Mouse (Mus musculus) cerebellum, adult 8-10 months (tissue): ENCODE measurements at regions not wholly inside any gene's neighbourhood (a gene's known extent, or its start where the extent isn't known, plus 50 kb on each side); places are given as distances from the start of the nearest gene placed in this dataset.

Source experiments
- DNase-seq: peaks from one replicate; pipeline ENCODE4 v3.0.0; 2022

- DNase-seq: no peak
These were observed 153.0 kb upstream of the Tgfbr2 start for GRCm38 (mm10) chr9:116328201-116328600.

DNA sequence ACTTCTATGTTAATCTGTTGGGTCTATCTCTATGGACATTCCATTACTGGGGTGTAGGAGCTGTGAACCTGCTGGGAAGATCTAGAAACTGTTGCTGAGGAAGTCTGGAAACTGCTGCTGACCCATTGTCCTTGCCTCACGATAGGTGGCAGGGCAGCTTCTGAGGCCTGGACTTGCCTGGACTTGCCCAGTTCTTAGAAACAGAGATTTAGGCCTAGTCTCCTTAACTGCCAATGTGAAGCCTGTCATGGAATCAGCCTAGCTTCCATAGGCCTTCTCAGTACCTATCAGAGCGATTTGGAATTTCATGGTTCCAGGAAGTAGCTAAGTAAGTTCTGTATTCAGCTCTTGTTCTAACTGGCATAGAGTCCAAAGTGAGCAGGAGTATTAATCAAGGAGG, 151.9 kb upstream of the Tgfbr2 start:
- no peak for DNase-seq

DNA sequence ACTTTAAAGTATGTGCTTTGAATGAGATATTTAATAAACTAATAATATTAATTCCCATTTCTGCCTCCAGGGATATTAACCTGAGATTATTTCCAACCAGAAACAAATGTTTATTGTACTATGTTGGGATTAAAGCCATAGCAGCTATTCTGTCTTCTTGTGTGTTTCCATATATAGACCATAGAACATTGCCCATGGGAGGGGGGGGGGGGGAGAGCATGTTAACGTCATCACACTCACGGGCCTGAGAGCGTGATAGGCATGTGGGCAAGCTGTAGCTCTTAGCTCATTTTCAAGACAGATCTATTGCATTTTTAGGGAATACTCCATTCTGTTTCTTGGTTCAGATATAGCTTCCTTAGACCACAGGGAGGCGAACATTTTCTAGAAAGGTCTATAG, 149.8 kb upstream of the Tgfbr2 start:
- DNase-seq: no peak

DNA sequence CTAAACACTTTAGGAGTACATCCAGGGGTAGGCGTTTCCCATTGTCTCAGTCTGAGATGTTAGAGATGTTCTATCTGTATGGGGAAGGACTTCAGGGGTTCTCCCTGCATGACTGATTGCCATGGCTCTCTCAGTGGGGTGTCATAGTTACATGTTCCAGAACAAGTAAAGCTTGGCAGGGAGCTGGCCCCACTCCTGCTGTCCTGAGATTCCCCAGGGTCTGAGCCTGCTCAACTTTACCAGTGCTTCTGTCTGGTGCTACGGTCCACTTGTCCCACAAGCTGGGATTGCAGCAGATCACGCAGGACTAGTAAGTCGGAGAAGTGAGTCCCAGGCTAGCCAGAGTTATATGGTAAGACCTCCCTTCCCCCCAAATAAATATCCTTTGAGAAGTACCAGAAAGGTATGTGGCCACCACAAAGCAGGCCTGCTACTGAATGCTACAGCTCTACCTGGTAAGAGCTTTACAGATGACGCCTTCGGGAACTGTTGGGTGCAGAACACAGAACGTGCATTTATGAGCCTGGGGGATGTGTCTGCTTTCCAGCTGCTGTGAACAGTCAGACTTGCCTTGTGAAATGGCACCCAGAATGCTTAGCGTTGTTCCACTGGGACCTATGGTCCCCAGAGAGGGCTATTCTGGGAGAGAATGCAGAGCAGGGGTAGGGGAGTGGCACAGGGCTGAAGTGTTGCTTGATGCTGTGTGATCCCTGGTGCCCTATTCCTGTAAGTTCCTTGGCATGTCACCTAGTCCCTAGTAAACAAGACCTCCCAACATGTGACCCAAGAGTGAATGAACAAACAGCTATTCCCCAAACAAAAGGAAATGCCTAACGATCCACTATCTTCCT, 148.9 kb upstream of the Tgfbr2 start:
- no peak for DNase-seq

GRCm38 (mm10) chr9:116321908-116322307, 146.7 kb upstream of the Tgfbr2 start:
- DNase-seq: no peak

DNA sequence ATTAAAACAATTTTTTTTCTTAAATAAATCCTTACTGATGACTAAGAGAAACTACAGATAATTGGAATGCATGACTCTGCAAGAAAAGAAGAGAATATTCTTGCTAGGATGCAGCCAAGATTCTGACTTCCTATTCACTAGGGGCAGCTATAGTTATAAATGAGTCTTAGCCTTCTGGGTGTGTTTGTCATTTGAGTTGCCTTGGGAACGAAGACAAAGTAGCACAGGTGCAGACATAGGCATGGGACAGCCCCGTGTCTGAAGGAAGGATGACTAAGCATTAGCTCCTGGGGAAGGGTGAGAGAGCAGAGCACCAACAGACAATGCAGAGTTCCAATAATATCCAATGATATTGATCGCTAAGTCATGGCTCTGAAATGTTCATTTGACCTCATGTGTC, 144.3 kb upstream of the Tgfbr2 start:
- DNase-seq: no peak

DNA sequence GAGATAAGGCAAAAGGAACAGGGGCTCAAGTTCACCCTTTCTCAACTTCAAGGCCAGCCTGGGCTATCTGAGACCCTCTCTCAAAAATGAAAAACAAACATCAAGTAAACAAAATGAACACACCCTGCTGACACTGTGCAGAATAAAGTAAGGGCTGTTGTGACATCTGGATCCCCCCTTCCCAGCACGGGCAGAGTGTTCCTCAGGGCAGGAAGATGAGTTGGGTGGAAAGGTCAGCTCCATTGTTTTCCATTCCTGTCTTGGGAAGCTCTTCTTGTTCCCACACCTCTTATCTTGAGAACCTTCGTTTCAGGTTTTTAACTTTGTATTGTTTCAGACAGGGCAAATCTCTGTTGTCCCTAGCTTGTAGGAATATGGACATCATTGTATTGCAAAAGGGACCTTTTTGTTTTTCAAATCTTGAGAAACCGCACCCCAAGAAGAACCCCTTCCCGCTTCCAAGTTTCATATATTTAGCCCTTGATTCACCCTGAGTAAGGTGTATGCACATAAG, 141.5 kb upstream of the Tgfbr2 start:
- DNase-seq: no peak

GRCm38 (mm10) chr9:116314803-116315202, 139.6 kb upstream of the Tgfbr2 start:
- DNase-seq: no peak

DNA sequence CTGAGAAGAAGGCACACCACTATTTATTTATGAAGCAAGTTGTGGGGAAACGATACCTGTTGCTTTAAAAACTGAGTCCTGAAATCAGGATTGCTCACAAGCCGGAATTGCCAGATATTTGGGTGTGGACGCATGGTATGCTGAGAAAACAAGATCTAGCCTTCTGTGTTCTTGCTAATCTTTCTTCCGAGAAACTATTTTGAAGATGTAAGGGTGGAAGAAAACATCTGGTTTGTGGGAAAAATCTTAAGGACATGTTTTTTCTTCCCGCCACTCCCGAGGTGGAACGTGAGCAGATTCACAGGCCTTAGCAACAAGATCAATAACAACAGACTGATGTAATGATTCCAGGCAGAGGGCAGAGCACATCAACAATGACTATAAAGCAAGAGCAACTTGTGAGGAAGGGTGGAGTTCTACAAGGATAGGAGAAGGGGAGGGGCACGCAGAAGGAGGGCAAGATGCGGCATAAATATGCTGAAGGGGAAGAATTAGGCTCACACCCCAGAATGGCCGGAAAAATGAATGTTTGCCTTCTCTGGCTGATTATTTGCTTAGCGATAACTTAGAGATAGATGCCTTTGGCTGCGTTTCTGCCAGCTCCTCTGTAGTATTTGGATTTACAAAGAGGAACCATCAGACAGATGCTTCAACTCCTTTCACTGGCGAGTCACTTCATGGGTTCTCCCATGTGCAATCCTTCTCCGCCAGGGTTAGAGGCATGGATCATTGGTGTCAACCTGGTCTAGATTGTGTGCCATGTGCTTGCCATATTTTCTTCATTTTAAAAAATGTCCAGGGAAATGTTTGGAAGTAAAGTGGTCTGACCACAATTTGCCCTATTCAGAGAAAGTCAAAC, 139.0 kb upstream of the Tgfbr2 start:
- DNase-seq: no peak

- no peak for DNase-seq
These were observed 136.2 kb upstream of the Tgfbr2 start for GRCm38 (mm10) chr9:116311364-116311763.

DNA sequence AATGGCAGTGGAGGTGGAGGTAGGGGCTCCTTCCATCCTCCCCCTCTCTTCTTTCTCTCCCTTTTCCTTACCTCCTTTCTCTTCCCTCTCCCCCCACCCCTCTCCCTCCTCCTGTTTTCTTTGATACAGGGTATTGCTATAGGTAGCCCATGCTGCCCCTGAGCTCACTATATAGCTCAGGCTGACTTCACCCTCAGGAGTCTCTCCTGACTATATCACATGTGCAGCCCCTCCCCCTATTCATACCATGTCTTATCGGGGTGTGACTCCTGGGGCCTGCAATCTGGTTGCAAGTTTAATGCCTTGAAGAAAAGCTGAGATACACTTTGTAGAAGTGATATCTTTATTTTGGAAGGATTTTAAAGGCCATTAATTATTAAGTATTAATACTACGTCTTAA, 126.4 kb upstream of the Tgfbr2 start:
- DNase-seq: no peak

DNA sequence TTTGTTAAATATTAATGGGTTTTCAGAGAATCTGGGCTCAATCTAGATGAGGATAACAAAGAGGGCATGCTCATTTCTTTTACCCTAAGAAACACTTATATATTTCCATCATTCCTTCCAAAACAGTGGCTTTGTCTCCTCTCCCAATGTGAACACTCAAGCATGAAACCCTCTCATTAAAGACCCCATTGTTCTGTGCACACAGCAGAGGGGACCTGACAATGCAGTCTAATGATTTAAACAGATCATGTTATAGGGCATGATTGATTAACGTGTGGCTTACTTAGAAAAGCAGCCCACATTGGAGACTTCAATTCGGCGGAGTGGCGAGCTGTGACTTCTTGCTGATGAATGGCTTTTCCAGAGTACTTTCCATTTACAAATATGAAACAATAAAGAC, 123.6 kb upstream of the Tgfbr2 start:
- DNase-seq: no peak

GRCm38 (mm10) chr9:116296349-116296748, 121.2 kb upstream of the Tgfbr2 start:
- no peak for DNase-seq

DNA sequence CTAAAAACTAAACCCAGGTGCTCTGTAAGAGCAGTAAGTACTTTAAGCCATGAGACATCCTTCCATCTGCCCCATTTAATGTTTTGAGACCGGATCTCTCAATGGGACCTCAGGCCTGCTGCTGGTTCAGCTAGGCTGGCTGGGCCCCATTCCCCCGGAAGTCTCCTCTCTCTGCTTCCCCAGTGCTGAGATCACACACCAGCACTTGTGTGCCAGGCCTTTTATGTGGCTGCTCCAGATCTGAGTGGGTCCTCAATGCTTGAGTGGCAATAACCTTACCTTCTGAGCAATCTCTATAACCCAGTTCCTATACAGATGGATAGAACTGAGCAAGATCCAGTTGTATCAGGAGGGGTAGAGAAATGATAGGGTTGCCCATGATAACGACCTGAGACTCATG, 118.9 kb upstream of the Tgfbr2 start:
- DNase-seq: no peak

DNA sequence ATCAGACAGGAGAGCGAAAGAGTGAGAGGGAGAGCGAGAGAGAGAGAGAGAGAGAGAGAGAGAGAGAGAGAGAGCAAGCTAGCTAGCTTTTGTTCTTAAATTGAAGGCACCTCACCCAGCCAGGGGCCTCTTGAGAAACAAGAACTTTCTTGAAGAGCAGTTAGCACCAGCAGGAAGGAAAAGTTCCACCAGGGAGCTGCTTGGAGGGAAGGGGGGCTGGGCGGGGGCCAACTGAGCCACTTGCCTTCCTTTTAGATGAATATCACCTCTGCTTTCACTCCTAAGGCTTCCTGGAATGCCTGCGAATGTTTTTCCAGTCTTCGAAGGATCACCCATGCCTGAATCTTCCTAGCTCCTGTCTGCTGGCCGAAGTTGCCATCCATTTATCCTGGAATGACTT, 118.0 kb upstream of the Tgfbr2 start:
- no peak for DNase-seq

DNA sequence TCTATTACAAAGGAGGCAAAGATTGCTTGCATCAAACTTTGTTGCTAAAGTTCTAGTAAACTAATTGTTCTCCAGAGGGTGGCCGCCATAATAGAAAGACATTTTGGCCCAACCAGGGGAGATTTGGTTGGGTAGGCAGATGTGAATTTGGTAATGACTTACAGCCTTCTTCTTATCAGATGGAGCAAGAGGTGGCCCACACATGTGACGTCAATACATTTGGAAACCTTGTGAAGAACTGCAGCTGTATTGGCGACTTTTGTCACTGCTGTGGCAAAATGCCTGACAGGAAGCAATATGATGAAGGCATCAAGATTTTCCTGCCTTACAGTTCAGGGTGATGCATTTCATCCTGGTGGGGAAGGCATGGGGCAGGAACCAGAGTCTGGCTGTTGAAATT, 116.5 kb upstream of the Tgfbr2 start:
- DNase-seq: no peak

GRCm38 (mm10) chr9:116290896-116291295, 115.7 kb upstream of the Tgfbr2 start:
- no peak for DNase-seq

- no peak for DNase-seq
These were observed 110.7 kb upstream of the Tgfbr2 start for GRCm38 (mm10) chr9:116285691-116286431.

- no peak for DNase-seq
These were observed 108.8 kb upstream of the Tgfbr2 start for GRCm38 (mm10) chr9:116283790-116284526.

GRCm38 (mm10) chr9:116281654-116282053, 106.5 kb upstream of the Tgfbr2 start:
- DNase-seq: no peak

GRCm38 (mm10) chr9:116280146-116280545, 105.0 kb upstream of the Tgfbr2 start:
- DNase-seq: no peak

DNA sequence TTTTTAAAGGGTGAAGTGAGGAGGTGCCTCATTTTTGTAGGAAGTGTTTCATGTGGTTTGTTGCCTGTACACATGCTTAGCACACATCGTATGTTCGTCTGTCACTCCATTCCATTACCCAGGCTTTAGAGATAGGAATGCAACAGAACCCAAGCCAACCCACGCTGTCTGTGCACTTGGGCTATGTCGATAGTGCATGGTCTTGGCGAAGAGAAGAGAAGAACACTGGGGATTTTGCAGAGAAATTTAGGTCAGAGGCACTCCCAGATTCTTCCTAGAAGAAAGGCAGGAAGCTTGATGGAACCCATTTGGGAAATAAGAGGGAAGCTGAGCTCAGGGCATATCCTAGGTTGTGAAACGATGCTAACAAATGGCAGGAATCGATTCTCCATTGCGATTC, 103.7 kb upstream of the Tgfbr2 start:
- no peak for DNase-seq
